Mouse (Mus musculus) urinary bladder, postnatal 14 days (tissue): ENCODE results near the gene Elk4.

Experiments
- DNase-seq: peaks from one replicate; pipeline ENCODE4 v3.0.0; 2021; ENCODE audit warnings: low spot score

Gene Elk4

DNA sequence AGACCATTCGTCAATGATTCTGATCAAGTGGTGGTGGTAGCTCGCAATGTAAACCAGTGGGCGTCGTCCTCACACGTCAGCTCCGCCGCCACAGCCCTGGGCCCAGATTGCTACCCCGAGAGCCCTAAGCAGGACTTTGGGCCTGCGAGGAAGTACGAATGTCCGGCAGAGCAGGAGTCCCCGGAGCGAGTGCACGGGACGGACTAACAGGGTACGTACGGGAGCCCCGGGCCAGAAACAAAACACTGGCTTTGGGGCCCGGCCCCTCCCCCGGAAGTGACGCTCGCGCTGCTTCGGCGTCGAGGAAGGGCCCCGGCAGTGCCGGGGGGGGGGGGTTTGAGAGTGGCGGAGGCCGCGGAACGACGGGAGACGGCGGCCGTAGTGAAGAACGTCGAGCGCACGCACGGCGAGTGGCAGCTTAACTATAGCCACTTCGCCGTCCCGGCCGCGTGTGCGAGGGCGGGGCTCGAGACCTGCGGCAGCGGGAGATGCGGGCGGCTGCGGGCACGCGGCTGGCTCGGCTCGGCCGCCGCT, at the start of gene Elk4:
Gene Elk4, plus strand, starts transcription at position 326 of the 534 bp plus-strand sequence.
- peak; percentile 93 for DNase-seq

- DNase-seq: no peak
Measured at GRCm38 (mm10) chr1:131961004-131961403, 46.4 kb upstream of the Elk4 start.

DNA sequence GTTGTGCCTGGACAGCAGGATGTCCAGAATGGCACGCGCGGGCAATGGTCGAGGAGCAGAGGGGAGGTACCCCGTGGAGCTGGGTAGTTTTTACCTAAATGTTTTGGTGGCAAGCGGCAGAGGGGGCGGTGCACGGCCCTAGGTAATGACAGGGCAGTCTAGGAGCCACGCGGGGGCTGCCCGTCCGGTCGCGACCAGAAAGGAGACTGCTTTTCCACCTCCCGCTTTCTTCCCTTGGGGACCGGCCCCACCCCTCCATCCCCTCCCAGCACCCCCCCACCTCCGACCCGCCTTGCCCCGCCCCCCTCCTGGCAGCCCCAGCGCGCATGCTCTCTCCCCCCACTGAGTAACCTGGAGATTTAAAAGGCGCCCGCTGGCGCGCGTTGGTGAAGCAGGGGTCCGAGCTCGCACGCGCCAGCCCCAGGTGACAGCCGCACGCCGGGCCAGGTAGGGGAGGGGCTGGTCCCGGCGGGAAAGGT, 44.8 kb upstream of the Elk4 start, which contains the start of gene Slc45a3:
Gene Slc45a3, plus strand, starts transcription at position 362 of the 479 bp plus-strand sequence.
- peak; percentile 52 for DNase-seq

DNA sequence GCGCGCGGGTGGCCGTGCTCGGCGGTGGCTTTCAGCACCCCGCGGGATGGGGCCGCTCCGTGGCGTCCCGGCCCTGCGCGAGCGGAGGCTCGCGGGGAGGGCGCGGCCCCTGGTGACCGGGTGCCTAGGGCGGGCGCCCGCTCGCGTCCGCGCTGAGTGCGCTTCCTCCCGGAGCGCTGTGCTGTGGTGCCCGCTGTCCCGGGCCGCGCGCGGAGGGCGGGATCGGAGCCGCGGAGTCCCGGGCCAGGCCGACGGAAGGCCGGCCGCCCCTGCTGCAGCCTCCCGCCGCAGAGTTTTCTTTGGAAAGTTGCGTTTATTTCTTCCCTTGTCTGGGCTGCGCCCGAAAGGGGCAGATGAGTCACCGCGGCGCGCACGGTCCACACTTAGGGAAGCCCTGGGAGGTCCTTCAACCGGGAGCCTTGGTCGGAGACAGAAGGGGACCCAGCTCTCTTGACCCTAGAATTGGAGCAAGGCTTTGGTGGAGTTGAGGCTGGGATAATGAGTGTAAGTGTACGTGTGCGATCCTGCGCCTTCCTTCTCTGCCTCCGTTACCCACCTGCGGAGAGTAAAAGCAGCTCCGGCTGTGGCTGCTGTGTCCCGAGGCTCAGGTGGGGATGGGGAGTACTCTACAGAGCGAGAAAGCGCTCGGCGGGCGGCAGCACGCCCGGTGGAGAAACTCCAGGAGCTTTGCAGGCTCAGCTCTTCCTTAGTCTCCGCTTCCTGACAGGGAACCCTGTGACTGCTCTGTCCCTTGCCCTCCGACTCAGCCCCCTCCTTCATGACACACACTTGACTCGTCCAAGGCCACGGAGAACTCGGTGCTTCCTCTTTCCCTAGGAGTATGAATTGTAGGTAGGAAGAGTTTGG, 44.1 kb upstream of the Elk4 start:
- DNase-seq: peak; percentile 31

GRCm38 (mm10) chr1:131964100-131964499, 43.3 kb upstream of the Elk4 start:
- DNase-seq: no peak

- no peak for DNase-seq
Measured at GRCm38 (mm10) chr1:131964580-131964979, 42.8 kb upstream of the Elk4 start.

DNA sequence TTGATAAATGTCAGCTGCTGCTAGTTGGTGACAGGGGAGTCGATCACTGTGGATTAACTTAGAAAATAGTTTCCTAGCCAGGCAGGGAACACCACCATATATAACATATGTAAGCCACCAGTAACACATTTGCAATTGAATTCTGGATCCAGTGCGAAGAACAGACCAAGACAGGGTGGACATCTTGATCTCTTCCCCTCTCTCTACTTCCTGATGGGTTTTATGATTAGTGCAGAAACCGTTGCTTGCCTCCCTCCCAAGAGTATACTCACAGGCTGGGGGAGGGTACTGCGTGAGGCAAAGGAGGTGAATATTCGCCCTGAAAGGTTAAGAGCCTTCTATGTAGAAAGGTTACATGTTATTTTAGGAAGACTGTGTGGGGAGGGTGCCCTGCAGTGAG, 41.6 kb upstream of the Elk4 start:
- DNase-seq: no peak

DNA sequence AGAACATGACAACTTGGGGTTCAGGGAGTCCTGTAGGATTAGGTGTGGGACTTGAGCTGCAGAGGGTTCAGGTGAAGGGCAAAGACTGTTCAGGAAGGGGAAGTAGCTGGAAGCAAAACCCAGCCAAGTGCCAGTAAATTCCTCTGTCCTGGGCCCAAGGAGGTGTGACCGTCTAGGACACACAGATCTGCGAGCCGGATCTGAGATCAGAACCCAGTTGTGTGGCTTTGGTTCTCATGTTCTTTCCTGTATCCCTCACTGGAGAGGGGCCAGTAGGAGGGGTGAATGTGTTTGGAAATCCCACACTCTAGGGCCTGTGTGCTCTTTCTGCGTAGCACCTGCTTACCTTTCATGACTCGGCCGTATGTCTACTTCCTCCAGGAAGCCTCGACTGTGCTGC, 40.1 kb upstream of the Elk4 start:
- peak; percentile 31 for DNase-seq

DNA sequence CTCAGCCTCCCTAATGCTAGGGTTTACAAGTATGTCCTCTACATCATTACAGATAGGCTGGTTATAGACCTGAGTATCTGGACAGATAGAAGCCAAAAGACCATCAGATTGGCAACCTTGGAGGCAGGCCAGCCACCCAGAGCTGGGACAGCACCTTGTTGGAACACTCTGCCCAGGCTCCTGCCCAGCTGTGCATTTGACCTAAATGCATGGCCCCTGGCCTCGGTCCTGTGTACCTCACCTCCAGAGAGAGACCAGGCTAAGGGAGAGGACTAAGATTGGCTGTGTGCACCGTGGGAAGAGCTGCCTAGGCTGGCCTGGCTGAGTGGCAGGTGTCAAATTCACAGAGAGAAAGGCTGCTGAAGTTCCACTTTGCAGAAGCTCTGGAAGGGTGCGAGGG, 38.9 kb upstream of the Elk4 start:
- DNase-seq: no peak

- DNase-seq: no peak
Measured at GRCm38 (mm10) chr1:131968983-131969382, 38.4 kb upstream of the Elk4 start.

DNA sequence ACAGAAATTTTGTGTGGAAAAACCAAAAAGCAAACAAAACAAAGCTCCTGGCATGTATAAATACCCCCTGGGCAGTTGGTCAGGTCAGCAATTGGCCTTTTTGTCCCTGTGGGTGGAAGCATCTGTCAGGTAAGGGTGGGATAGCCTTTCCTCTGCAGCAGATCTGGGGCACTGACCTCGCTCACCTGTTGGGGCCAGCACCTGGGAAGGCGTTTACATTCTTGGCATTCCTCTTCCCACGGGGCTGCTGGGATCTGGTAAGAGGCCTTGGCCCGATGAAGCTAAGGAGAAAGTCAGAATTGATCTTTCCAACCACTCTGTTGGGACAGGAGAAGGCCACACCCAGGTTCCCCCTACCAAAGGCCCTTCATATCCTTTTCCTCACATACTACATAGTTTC, 37.6 kb upstream of the Elk4 start:
- DNase-seq: no peak

- DNase-seq: no peak
Measured at GRCm38 (mm10) chr1:131970322-131970660, 37.1 kb upstream of the Elk4 start.

- no peak for DNase-seq
Measured at GRCm38 (mm10) chr1:131970661-131971520, 36.5 kb upstream of the Elk4 start.

GRCm38 (mm10) chr1:131971771-131972497, 35.5 kb upstream of the Elk4 start:
- no peak for DNase-seq

DNA sequence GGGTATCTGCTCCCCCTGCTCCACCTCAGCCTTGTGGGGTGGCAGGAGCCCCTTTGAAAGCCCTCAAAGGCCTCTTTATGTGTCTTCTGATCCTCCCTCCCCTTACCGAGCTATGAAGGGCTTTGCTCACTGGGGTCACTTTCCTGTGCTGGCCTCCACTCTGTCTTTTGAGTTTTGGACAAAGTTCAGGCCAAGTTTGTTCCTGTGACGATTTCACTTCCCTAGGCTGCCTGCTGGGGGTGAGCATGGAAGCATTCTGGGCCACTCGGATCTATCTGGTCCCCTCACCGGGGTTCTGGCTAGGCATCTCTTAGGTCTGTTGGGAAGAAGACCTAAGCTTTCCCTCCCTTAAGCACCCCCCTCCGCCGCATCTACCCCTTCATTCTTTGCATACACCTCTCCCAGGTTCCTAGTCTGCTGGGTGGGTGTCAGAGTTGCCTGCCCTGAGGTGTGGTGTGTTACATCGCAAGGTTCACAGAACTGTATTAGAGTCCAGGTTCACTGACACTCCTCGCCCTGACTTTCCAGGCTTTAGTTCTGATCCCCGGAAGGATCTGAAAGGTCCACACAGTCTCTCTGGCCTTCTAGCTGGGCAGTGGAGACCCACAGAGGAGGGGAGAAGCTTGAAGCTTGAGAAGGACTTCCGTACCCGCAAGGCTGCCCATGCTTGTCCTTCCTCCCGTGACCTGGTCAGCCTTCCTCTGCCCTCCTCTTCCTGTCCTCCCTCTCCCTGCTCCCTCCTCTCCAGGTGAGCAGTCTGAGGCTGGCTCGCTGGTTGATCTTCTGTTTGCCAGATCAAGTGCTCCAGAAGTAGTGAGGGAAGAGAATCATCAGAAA, 34.7 kb upstream of the Elk4 start:
- DNase-seq: no peak

DNA sequence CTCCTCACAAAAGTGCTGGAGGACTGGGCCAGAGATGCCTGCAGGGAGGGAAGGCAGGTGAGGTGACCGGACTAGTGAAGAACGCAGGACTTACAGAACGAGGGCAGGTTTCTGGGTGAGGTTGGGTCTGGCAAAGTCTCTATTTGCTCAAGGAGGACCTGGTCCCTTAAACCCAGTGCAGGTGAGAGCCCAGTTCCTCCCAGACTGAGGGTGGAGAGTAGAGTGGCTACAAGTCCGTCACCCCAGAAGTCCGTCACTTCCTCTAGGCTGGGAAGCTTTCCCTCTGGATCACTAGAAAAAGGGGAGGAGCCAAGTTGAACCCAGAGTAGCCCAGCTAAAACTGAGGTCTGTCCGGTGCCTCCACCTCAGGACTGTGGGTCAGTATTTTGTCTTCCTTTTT, 33.4 kb upstream of the Elk4 start:
- no peak for DNase-seq

- peak; percentile 58 for DNase-seq
Measured at GRCm38 (mm10) chr1:131976886-131977285, 30.5 kb upstream of the Elk4 start.

DNA sequence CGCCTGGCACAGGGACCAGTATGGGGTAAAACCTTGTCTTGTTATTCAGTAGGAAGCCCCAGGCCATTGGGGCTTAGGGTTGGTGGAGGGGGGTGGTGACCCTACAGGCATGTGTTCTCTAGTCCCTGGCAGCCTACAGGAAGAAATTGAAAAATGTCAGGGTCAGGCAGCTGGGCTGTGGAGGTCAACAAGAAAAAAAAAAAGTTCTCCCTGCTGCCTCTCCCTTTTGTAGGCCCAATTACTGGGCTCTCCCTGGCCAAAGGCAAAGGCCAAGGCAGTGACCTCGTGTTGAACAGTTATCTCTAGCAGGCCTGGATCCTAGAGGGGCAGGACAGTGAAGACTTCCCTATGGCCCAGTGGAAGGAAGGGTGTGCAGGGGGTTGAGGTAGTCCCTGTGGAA, 26.9 kb upstream of the Elk4 start:
- no peak for DNase-seq

GRCm38 (mm10) chr1:131981378-131982013, 25.9 kb upstream of the Elk4 start:
- DNase-seq: peak; percentile 79

DNA sequence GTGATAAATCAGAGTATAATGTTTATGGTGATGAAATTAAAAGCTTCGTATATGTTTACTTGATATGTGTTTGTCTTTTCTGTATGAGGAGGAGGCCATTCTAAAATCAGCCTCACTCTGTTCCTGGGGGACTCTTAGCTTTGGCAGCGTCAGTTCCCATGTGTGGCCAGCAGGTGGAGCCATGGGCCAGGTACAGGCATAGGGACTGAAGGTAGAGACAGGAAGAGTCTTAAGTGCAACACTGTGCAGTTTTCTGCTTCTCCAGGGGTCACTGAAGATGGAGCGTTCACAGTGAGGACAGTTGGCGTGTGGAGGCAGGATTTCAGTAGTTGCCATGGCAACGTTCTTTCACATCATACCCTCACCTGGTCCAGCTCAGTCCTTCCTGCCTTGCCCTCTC, 24.5 kb upstream of the Elk4 start:
- peak; percentile 81 for DNase-seq

GRCm38 (mm10) chr1:131983806-131984205, 23.6 kb upstream of the Elk4 start:
- DNase-seq: no peak
